Mouse (Mus musculus) forebrain, embryonic 13.5 days (tissue): ENCODE data around the gene Sppl3. TPM values are rescaled to one million over a fixed set of nuclear protein-coding genes. Genes with fewer than 3 reads are reported as not detected.

Source experiments
- ATAC-seq: fragments of 200-750 bp; cut with Nextera tagmentation; 2 replicates; pipeline ENCODE4 v1.8.0; 2017
- H3K27ac ChIP-seq: fragments of 300-500 bp; sonication (generic); 2 replicates; pipeline ENCODE4 v1.5.1; 2015; ENCODE audit warnings: inconsistent platforms, mild to moderate bottlenecking, moderate library complexity
- H3K27me3 ChIP-seq: fragments of 300-500 bp; sonication (generic); 2 replicates; pipeline ENCODE4 v1.6.1; 2015; ENCODE audit warnings: mild to moderate bottlenecking, inconsistent platforms
- H3K36me3 ChIP-seq: fragments of 300-500 bp; sonication (generic); 2 replicates; pipeline ENCODE4 v1.6.1; 2015; ENCODE audit warnings: mild to moderate bottlenecking, inconsistent platforms; ENCODE audit not compliant: poor library complexity, severe bottlenecking
- H3K4me1 ChIP-seq: fragments of 300-500 bp; sonication (generic); 2 replicates; pipeline ENCODE4 v1.6.1; 2015; ENCODE audit warnings: inconsistent platforms
- H3K4me2 ChIP-seq: fragments of 300-500 bp; sonication (generic); 2 replicates; pipeline ENCODE4 v1.6.1; 2015; ENCODE audit warnings: inconsistent platforms, mild to moderate bottlenecking, moderate library complexity
- H3K4me3 ChIP-seq: fragments of 300-500 bp; sonication (generic); 2 replicates; pipeline ENCODE4 v1.5.1; 2015; ENCODE audit warnings: mild to moderate bottlenecking, inconsistent platforms
- H3K9ac ChIP-seq: fragments of 300-500 bp; sonication (generic); 2 replicates; pipeline ENCODE4 v1.6.1; 2015; ENCODE audit warnings: mild to moderate bottlenecking, inconsistent platforms
- H3K9me3 ChIP-seq: fragments of 300-500 bp; sonication (generic); replicated peaks from 2 replicates; pipeline ENCODE4 v1.6.1; 2016; ENCODE audit warnings: inconsistent platforms
- WGBS: fragments of 180-500 bp; shearing (Covaris S2); methylation state at CpG from one replicate; pipeline ENCODE4 v1.1.7; 2015; 5-methylcytosine and 5-hydroxymethylcytosine counted together
- polyA plus RNA-seq: library from polyadenylated mRNA; unstranded; fragments of >200 nt; fragmentation: Nextera tagmentation; extraction: Ambion mirVana; gene quantifications from 2 replicates; pipeline ENCODE4 v1.2.1, GENCODE M21; 2015

Sppl3 gene
- polyA plus RNA-seq, 1 experiment from 2014 or later: 16.0 TPM

DNA sequence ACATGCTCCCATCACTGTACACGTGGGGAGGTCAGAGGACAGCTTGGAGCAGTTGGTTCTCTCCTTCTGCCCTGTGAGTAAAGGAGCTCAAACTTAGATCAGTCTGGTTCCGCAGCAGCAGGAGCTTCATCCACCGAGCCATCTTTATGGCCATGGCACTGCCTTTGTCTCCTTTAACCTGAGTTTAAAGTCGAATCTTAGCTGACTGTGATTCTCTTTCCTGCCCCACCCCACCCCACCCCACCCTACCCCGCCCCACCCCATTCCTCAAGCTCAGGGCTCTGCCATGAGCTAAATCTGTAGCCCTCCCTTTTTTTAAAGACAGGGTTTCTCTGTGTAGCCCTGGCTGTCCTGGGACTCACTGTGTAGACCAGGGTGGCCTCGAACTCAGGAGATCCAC lies 38.8 kb downstream of the Sppl3 start:
- Histone ChIP-seq H3K27me3 (no peaks in the 10 kb centered on the region), H3K9ac (no peak overlapping the region), H3K9me3 (no peaks in the 10 kb centered on the region), H3K36me3 (0 out of 2 replicates have a peak, but pooled peaks cover 3% of the 10 kb centered on the region), H3K4me3 (no peak overlapping the region), H3K4me2 (no peak overlapping the region), H3K4me1 (peaks cover 21% of the 10 kb centered on the region), H3K27ac (no peak overlapping the region)
- 92% methylated on average over 6 of the region's 6 CpGs for WGBS
- ATAC-seq: no peak

DNA sequence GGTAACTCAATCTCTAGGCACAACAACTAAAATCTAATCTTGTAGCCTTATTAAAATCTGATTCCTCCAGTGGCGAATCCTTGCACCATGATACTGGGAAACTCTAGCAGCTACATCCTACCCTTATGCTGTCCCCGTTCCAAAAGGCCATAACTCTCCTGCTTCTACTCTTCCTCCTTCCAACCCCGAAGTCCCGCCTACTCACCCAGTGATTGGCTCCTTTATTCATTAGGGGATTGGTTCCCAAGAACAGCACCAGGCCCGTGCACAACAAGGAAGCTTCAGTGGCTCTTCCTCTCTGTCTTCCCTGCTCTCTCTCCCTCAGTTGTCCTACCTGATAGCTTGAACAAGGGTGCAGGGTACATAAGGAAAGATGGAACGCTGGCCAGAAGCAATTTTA lies 39.8 kb downstream of the Sppl3 start:
- Histone ChIP-seq H3K27me3 (no peaks in the 10 kb centered on the region), H3K4me1 (peaks cover 21% of the 10 kb centered on the region), H3K27ac (no peak overlapping the region), H3K4me3 (no peak overlapping the region), H3K9ac (no peak overlapping the region), H3K36me3 (no peaks in the 10 kb centered on the region), H3K9me3 (no peaks in the 10 kb centered on the region), H3K4me2 (no peak overlapping the region)
- WGBS: 86% methylated on average over 6 of the region's 6 CpGs
- no peak for ATAC-seq

DNA sequence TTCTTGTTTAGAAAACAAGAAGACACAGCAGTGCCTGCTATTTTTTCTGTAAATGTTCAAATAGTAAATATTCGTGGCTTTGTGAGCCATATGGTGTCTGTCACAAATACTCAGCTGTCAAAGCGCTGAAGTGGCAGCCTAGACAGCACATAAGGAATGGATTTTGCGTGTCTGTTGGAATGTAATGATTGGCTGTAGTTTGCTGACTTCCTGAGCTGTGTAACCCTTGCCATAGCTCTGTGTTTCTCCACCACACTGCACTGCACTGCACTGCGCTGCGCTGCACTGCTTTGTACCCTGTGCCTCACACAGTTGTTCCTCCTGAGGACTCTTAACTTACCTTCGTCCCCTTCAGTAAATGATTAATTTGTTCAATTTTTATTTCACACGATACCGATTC lies 41.6 kb downstream of the Sppl3 start:
- Histone ChIP-seq H3K9me3 (no peaks in the 10 kb centered on the region), H3K4me3 (no peak overlapping the region), H3K4me1 (peaks cover 21% of the 10 kb centered on the region), H3K36me3 (no peaks in the 10 kb centered on the region), H3K9ac (no peak overlapping the region), H3K4me2 (no peak overlapping the region), H3K27ac (no peak overlapping the region), H3K27me3 (no peaks in the 10 kb centered on the region)
- 87% methylated on average over 8 of the region's 8 CpGs for WGBS
- no peak; the same call in 1 of the 2 replicates for ATAC-seq

DNA sequence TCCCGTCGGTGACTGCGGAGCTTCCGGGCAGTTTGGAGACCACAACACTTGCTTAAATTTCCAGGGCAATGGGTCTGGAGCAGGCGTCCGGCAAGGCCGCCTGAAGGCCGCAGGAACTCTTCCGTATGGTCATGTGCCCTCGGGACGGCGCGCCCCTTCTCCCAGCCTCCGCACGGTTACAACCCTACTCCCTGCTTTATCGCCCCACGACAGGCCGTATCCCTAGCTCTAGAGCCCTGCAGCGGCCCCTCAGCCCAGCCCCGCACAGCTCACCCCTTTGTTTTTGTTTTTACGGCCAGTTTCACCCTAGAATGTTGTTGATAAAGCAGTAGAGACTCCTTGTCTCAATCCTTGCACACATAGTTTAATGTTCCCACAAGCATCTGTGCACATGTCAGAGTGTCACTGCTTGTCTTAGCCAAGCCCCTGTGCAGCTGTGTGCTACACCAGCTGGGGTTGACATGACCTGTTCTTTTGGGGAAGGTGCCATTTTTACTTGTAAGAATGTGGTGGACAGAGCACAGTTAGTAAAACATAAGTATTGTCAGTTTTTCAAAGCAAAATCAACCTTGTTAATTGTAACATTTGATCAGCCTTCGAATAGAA lies 43.0 kb downstream of the Sppl3 start:
- Histone ChIP-seq H3K4me3 (no peak overlapping the region), H3K4me2 (no peak overlapping the region), H3K4me1 (peaks cover 21% of the 10 kb centered on the region), H3K9ac (no peak overlapping the region), H3K27ac (no peak overlapping the region), H3K9me3 (no peaks in the 10 kb centered on the region), H3K27me3 (no peaks in the 10 kb centered on the region), H3K36me3 (no peaks in the 10 kb centered on the region)
- 90% methylated on average over 22 of the region's 22 CpGs for WGBS
- ATAC-seq: no peak

DNA sequence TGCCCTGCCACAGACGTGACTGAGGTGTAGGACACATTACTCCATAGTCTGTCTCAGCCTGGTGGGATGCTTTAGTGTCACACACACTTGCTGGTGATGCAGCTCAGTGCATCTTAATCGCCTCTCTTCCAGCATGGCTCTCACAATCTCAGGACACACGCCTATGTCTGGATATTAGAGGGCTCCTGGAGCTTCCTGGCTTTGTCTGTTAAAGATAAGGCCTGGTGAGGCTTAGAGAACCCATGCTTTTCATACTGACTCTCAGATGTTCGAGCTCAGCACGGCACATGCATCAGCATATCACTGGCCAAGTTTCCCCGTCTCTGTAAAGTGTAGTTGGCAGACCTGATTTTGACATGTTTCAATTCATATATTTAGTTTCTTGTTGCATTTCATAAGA lies 44.5 kb downstream of the Sppl3 start:
- no peak overlapping the region for H3K9ac ChIP-seq
- no peaks in the 10 kb centered on the region for H3K9me3 ChIP-seq
- H3K4me2 ChIP-seq: no peak overlapping the region
- H3K27me3 ChIP-seq: no peaks in the 10 kb centered on the region
- ATAC-seq: no peak
- 86% methylated on average over 6 of the region's 6 CpGs for WGBS
- H3K4me1 ChIP-seq: peaks cover 21% of the 10 kb centered on the region
- H3K36me3 ChIP-seq: no peaks in the 10 kb centered on the region
- H3K27ac ChIP-seq: no peak overlapping the region
- no peak overlapping the region for H3K4me3 ChIP-seq

DNA sequence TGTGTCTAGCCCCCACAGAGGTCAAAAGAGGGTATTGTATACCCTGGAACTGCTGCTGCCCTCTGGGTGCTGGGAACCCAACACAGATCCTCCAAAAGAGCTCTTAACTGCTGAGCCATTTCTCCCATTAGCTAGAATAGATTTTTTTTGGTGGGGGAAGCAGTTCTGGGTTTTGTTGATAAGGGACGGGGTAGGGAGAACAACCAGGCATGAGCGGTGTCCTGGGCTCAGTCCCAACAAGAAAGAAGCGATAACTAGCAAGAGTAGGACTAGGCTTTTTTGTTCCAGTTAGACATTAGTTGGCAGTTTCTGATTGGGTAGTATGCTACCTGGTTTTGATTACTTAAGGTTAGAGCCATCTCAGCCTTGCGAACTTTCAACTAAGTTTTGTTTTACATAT lies 46.2 kb downstream of the Sppl3 start:
- Histone ChIP-seq H3K9me3 (no peaks in the 10 kb centered on the region), H3K4me1 (peaks cover 16% of the 10 kb centered on the region), H3K36me3 (peaks cover 7% of the 10 kb centered on the region), H3K9ac (no peak overlapping the region), H3K27ac (no peak overlapping the region), H3K4me3 (no peak overlapping the region), H3K27me3 (no peaks in the 10 kb centered on the region), H3K4me2 (no peak overlapping the region)
- ATAC-seq: no peak
- WGBS: 98% methylated on average over 4 of the region's 4 CpGs

DNA sequence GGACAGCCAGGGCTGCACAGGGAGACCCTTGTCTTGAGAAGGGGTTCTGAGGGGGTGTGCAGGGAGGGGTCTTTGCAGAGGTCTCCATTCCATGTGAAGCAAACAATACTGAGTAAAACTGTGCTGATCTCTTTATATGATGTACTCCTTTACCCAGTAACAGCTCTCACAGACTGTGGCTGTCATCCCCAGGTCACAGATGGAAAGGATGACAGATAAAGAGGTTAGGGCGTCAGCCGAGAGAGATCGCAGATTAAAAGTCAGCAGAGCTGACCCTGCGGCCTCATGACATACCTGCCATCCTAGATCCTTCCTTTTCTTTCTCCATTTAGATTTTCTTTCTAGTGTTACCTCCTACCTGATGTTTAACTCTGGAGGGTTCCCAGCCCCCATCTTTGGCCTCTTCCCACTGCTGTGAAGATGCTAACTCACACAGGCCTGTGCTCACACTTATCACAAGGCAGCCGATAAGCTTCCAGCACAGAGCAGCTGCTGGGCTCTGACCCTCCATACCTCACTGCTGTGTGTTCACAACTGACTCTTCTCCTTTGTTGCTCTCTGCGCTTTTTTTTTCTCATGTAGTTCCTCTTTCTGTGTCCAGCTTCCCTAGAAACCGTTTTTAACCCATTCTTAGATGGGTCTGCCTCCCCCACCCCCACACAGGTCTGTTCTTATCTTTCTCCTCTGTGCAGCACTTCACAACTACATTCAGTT lies 47.8 kb downstream of the Sppl3 start:
- H3K9me3 ChIP-seq: no peaks in the 10 kb centered on the region
- no peak for ATAC-seq
- H3K9ac ChIP-seq: no peak overlapping the region
- no peak overlapping the region for H3K4me3 ChIP-seq
- peaks cover 3% of the 10 kb centered on the region for H3K4me1 ChIP-seq
- no peak overlapping the region for H3K27ac ChIP-seq
- no peak overlapping the region for H3K4me2 ChIP-seq
- no peaks in the 10 kb centered on the region for H3K27me3 ChIP-seq
- H3K36me3 ChIP-seq: peaks cover 16% of the 10 kb centered on the region
- WGBS: 89% methylated on average over 7 of the region's 7 CpGs

DNA sequence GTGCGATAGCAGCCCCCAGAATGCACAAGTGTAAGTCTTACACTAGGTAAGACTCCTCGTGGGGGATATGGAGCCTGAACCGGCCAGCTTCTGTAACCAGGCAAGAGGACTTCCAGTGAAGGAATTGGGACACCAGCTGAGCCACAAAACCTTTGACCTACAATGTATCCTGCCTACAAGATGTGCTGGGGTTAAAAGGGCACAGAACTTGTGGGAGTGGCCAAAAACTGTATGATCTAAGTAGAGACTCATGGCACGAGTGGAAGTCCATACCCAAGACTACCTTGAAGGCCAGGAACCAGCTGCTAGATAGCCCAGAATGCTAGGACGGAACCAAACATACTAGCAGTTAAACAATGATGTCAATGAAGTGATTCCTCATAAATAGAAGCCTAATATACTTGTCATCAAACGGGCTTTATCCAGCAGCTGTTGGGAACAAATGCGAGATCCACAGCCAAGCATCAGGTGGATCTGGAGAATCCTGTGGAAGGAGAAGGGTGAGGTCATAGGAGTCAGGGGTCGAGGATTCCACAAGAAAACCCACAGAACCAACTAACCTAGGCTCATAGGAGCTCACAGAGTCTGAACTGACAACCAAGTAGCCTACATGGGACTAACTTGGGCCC lies 49.2 kb downstream of the Sppl3 start:
- peaks cover 22% of the 10 kb centered on the region for H3K36me3 ChIP-seq
- 93% methylated on average over 8 of the region's 8 CpGs for WGBS
- no peak overlapping the region for H3K4me2 ChIP-seq
- H3K9ac ChIP-seq: no peak overlapping the region
- no peaks in the 10 kb centered on the region for H3K27me3 ChIP-seq
- H3K9me3 ChIP-seq: no peaks in the 10 kb centered on the region
- no peak overlapping the region for H3K27ac ChIP-seq
- ATAC-seq: no peak
- H3K4me3 ChIP-seq: no peak overlapping the region
- no peaks in the 10 kb centered on the region; the same call in 1 of the 2 replicates for H3K4me1 ChIP-seq

DNA sequence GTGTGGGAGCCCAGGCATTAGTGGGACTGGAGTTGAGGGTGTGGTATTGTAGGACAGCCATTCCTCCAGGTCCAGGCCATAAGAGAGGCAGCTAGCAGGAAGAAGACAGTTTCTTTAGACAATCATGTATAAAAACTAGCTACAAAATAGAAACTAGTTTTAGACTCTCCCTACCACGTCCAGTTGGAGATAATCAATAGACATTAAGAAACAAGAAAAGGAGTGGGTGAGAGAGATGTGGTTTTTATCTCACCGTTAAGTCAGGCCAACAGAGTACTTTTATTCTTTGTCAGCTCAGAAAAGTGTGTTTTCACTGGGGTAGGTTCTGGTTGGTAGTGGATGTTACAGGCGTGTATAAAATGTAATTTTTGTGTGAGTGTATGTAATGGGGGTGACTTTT lies 50.0 kb downstream of the Sppl3 start:
- no peak overlapping the region for H3K9ac ChIP-seq
- H3K9me3 ChIP-seq: no peaks in the 10 kb centered on the region
- no peak for ATAC-seq
- 95% methylated on average over 3 of the region's 3 CpGs for WGBS
- no peaks in the 10 kb centered on the region for H3K4me1 ChIP-seq
- H3K4me3 ChIP-seq: no peak overlapping the region
- peaks cover 24% of the 10 kb centered on the region for H3K36me3 ChIP-seq
- H3K27ac ChIP-seq: no peak overlapping the region
- no peaks in the 10 kb centered on the region for H3K27me3 ChIP-seq
- H3K4me2 ChIP-seq: no peak overlapping the region

DNA sequence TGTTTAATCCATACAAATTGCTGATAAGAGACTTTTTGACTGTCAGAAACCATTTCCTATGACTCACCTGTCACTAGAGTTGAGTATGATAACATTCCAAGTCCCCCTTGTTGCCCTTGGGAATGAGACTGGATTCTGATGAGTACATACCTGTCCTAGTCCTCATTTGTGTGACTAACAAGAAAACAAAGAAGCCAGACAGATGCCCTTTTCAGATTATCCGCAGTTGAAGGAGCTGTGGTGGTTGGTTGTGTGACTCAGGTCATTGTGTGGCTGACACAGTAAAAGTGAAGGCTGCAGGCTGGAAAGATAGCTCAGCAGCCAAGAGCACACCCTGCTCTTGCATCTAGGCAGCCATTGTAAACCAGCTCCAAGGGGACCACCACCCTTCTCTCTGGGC lies 51.6 kb downstream of the Sppl3 start:
- Histone ChIP-seq H3K36me3 (peaks cover 24% of the 10 kb centered on the region), H3K4me1 (no peaks in the 10 kb centered on the region), H3K9me3 (no peaks in the 10 kb centered on the region), H3K27ac (no peak overlapping the region), H3K4me3 (no peak overlapping the region), H3K27me3 (no peaks in the 10 kb centered on the region), H3K4me2 (no peak overlapping the region), H3K9ac (no peak overlapping the region)
- 81% methylated on average over 1 of the region's 1 CpGs for WGBS
- no peak for ATAC-seq

DNA sequence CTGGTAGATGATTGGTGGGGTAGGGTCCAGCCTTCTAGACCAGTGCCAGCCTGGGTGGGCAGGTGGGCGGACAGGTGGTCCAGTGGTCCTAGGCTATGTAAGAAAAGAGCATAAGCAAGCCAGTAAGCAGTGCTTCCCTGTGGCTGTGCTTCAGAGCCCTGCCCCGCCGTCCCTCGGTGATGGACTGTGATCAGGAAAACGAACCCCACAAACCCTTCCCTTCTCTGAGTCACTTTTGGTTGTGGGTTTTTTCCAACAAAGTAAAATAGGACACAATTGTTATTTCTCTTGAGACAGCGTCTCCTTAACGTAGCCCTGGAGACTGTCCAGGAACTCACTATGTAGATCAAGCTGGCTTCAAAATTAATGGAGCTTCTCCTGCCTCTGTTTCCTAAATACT lies 52.5 kb downstream of the Sppl3 start:
- no peaks in the 10 kb centered on the region for H3K4me1 ChIP-seq
- H3K27ac ChIP-seq: no peak overlapping the region
- WGBS: 87% methylated on average over 7 of the region's 7 CpGs
- no peaks in the 10 kb centered on the region for H3K9me3 ChIP-seq
- H3K4me2 ChIP-seq: no peak overlapping the region
- H3K4me3 ChIP-seq: no peak overlapping the region
- H3K36me3 ChIP-seq: peaks cover 24% of the 10 kb centered on the region
- H3K9ac ChIP-seq: no peak overlapping the region
- H3K27me3 ChIP-seq: no peaks in the 10 kb centered on the region
- ATAC-seq: no peak

DNA sequence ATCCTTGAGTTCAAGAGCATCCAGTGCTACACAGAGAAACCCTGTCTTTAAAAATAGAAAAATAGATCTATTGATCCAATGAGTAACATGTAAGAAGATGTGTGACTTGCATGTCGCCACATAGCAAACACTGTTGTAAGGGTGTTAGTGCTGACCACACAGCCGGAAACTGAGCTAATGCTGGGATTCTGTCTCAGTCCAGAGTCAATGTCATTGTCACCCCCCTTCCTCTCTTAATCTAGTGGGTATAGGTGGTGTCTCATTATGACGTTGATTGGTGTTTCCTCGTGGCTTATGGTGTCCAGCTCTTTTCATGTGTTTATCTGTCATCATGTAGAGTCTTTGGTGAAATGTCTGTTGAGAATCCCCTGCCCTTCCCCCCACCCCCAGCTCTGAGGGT lies 55.3 kb downstream of the Sppl3 start:
- Histone ChIP-seq H3K9me3 (no peaks in the 10 kb centered on the region), H3K27ac (no peak overlapping the region), H3K27me3 (no peaks in the 10 kb centered on the region), H3K9ac (no peak overlapping the region), H3K4me2 (no peak overlapping the region), H3K4me1 (peaks cover 2% of the 10 kb centered on the region), H3K36me3 (peaks cover 24% of the 10 kb centered on the region), H3K4me3 (no peak overlapping the region)
- no peak for ATAC-seq
- whole genome bisulfite sequencing: 78% methylated on average over 4 of the region's 4 CpGs
